Mouse (Mus musculus) midbrain, embryonic 13.5 days (tissue): Measurements from ENCODE around the gene Gm6803. TPM values are rescaled to one million over a fixed set of nuclear protein-coding genes. Genes with fewer than 3 reads are reported as not detected.
"Not testable (repeated sequence)": the region's sequence is repeated elsewhere in the genome, so short reads cannot be mapped to it uniquely, and the experiment has no call there.

Experiments
- ATAC-seq: fragments of 200-750 bp; cut with Nextera tagmentation; 2 replicates; pipeline ENCODE4 v1.8.0; 2017; ENCODE audit warnings: mild to moderate bottlenecking, moderate TSS enrichment, moderate library complexity
- H3K27ac ChIP-seq: fragments of 300-500 bp; sonication (generic); 2 replicates; pipeline ENCODE4 v1.5.1; 2015; ENCODE audit warnings: inconsistent platforms, mild to moderate bottlenecking, moderate library complexity
- H3K27me3 ChIP-seq: fragments of 300-500 bp; sonication (generic); 2 replicates; pipeline ENCODE4 v1.6.1; 2015; ENCODE audit warnings: mild to moderate bottlenecking, inconsistent platforms
- H3K36me3 ChIP-seq: fragments of 300-500 bp; sonication (generic); 2 replicates; pipeline ENCODE4 v1.6.1; 2015; ENCODE audit warnings: mild to moderate bottlenecking, inconsistent platforms
- H3K4me1 ChIP-seq: fragments of 300-500 bp; sonication (generic); replicated peaks from 2 replicates; pipeline ENCODE4 v1.6.1; 2015; ENCODE audit warnings: inconsistent platforms
- H3K4me2 ChIP-seq: fragments of 300-500 bp; sonication (generic); replicated peaks from 2 replicates; pipeline ENCODE4 v1.6.1; 2015; ENCODE audit warnings: moderate library complexity, mild to moderate bottlenecking, inconsistent platforms
- H3K4me3 ChIP-seq: fragments of 300-500 bp; sonication (generic); replicated peaks from 2 replicates; pipeline ENCODE4 v1.5.1; 2015; ENCODE audit warnings: mild to moderate bottlenecking, inconsistent platforms
- H3K9ac ChIP-seq: fragments of 300-500 bp; sonication (generic); replicated peaks from 2 replicates; pipeline ENCODE4 v1.6.1; 2015; ENCODE audit warnings: mild to moderate bottlenecking, inconsistent platforms
- H3K9me3 ChIP-seq: fragments of 300-500 bp; sonication (generic); 2 replicates; pipeline ENCODE4 v1.6.1; 2016; ENCODE audit warnings: mild to moderate bottlenecking, inconsistent platforms
- WGBS: fragments of 180-500 bp; shearing (Covaris S2); methylation state at CpG from one replicate; pipeline ENCODE4 v1.1.7; 2015; 5-methylcytosine and 5-hydroxymethylcytosine counted together
- polyA plus RNA-seq: library from polyadenylated mRNA; unstranded; fragments of >200 nt; fragmentation: Nextera tagmentation; extraction: Ambion mirVana; gene quantifications from 2 replicates; pipeline ENCODE4 v1.2.1, GENCODE M21; 2015

Gm6803 gene
- polyA plus RNA-seq: not detected in 2 replicates

DNA sequence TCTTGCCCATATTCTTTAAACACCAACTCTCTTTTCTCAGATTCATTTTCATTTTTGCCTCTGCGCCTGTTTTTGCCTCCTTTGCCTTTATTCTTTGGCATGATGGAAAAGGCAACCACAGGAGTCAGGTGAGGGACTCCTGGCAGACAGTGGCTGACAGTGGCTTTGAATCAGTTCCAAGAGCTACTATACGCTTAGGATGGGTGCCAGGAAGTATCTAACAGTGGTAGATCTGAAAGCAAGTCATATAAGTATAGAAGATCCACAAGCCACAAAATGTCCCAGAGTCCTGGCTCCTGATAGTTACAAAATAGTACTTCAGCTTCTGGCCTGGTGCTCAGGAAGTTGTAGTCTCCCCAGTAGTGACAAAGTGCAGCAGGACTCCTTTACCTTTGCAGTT is at the start of gene Gm6803:
Gene Gm6803, minus strand, starts transcription at position 101 of the 400 bp plus-strand sequence.
- H3K27me3 ChIP-seq, H3K36me3 ChIP-seq, H3K9me3 ChIP-seq, H3K27ac ChIP-seq, ATAC-seq, H3K4me2 ChIP-seq, H3K4me3 ChIP-seq, H3K4me1 ChIP-seq, H3K9ac ChIP-seq: not testable (repeated sequence)
- 84% methylated on average over 2 of the region's 2 CpGs for WGBS

DNA sequence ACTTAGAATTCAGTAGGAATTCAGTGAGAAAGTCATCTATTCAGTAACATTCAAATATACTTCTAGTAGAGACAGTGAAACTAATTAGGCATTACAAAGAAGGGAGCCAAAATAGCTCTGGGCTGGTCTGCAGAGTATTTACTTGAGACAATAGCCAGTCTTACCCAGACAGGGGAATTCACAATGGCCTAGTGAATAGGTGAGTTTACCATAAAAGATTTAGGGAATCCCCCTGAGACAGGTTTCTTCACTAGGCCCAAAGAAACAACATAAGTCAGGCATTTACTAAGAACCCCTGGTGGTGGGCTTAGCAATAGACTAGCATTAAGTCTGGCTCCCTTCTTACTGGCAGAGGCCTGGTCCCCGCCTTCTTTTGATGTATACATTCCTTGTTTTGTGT is 26.7 kb upstream of the Gm6803 start:
- H3K4me1 ChIP-seq, H3K4me2 ChIP-seq: not testable (repeated sequence)
- WGBS: 53% methylated on average over 1 of the region's 1 CpGs

DNA sequence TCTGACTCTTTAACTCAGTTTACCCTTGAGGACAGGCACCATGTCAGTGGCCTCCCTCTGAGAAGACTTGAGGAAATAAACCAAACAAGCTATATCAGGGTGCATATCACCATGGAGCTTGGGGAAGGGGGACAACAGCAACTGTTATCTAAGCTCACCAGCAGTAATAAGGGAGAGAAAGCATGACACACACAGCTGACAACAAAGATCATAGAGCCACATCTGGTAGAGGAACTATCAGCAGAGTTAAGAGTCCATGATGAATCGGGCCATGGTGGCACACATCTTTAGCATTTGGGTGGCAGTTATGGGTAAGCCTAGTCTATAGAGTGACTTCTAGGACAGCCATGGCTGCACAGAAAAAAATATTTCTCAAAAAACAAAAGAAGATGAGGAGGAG is 21.1 kb upstream of the Gm6803 start:
- H3K9me3 ChIP-seq, H3K36me3 ChIP-seq, H3K27ac ChIP-seq, H3K27me3 ChIP-seq, H3K9ac ChIP-seq, H3K4me1 ChIP-seq, H3K4me3 ChIP-seq, H3K4me2 ChIP-seq, ATAC-seq: not testable (repeated sequence)
- WGBS: 100% methylated on average over 1 of the region's 1 CpGs

More for the DNA sequence above, 26.7 kb upstream of the Gm6803 start:
- H3K4me3 ChIP-seq, H3K36me3 ChIP-seq, H3K27ac ChIP-seq, ATAC-seq, H3K27me3 ChIP-seq, H3K9me3 ChIP-seq, H3K9ac ChIP-seq: not testable (repeated sequence)

DNA sequence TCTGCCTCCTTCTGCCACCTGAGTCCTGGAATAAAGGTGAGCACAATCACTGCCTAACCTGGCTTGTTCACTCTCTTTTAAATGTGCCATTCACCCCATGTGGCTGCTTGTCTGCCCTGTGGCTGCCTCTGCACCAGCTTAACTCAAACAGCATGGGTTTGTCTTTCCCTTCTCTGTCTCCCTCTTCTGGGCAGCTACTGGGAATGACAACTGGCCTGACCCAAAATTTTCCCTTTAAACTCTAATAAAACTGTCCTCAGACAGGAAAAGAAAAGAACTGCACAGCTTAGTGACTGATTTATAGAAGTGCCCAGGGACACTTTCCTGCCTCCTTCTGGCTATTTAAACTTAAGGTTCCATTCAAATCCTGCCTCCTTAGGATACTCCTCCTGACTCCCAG is 20.5 kb upstream of the Gm6803 start:
- not testable (repeated sequence) for H3K4me2 ChIP-seq, H3K27ac ChIP-seq, H3K27me3 ChIP-seq, H3K36me3 ChIP-seq, ATAC-seq, H3K4me3 ChIP-seq, H3K9ac ChIP-seq, H3K4me1 ChIP-seq, H3K9me3 ChIP-seq

DNA sequence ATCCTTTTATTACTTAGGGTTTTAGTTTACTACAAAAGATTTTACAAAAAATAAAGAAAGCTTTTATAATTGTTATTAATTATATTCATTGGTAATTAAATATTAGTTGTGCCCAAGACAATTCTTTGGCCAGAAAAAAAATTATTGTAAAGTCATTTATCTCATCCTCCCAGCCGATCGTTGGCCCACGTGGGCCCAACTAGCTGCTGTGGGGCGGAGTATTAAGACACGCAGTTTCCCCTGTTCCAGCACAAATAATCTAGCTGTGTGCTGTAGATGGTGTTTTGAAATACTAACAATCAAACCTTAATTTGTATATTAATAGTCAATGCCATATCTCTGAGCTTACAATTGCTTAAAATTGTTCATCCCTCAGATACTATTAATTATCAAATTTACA is 13.7 kb upstream of the Gm6803 start:
- ATAC-seq, H3K9me3 ChIP-seq, H3K36me3 ChIP-seq, H3K27ac ChIP-seq, H3K4me1 ChIP-seq, H3K27me3 ChIP-seq, H3K9ac ChIP-seq, H3K4me3 ChIP-seq, H3K4me2 ChIP-seq: not testable (repeated sequence)
- WGBS: 97% methylated on average over 5 of the region's 5 CpGs

DNA sequence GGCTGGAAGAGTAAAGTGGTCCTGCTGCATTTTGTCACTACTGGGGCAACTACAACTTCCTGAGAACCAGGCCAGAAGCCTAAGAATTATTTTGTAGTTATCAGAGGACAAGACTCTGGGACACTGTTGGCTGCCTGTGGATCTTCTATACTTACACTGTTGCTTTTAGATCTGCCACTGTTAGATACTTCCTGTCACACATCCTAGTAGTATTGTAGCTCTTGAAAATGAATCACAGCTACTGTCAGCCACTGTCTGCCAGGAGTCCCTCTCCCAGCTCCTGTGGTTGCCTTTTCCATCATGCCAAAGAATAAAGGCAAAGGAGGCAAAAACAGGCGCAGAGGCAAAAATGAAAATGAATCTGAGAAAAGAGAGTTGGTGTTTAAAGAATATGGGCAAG is 8.1 kb upstream of the Gm6803 start, which contains the start of gene Gm2056:
Gene Gm2056, plus strand, starts transcription at position 301 of the 400 bp plus-strand sequence.
- H3K4me2 ChIP-seq, H3K4me1 ChIP-seq, H3K27me3 ChIP-seq, H3K9me3 ChIP-seq, H3K27ac ChIP-seq, H3K36me3 ChIP-seq, ATAC-seq, H3K4me3 ChIP-seq, H3K9ac ChIP-seq: not testable (repeated sequence)
- WGBS: 64% methylated on average over 1 of the region's 1 CpGs

DNA sequence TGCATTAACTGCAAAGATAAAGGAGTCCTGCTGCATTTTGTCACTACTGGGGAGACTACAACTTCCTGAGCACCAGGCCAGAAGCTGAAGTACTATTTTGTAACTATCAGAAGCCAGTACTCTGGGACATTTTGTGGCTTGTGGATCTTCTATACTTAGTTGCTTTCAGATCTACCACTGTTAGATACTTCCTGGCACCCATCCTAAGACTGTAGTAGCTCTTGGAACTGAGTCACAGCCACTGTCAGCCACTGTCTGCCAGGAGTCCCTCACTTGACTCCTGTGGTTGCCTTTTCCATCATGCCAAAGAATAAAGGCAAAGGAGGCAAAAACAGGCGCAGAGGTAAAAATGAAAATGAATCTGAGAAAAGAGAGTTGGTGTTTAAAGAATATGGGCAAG is 7.0 kb downstream of the Gm6803 start, which contains the start of gene Gm2075:
Gene Gm2075, plus strand, starts transcription at position 301 of the 400 bp plus-strand sequence.
- H3K4me2 ChIP-seq, H3K27ac ChIP-seq, H3K4me1 ChIP-seq, H3K4me3 ChIP-seq, ATAC-seq, H3K9me3 ChIP-seq, H3K27me3 ChIP-seq, H3K36me3 ChIP-seq, H3K9ac ChIP-seq: not testable (repeated sequence)
- 100% methylated on average over 1 of the region's 1 CpGs for WGBS

DNA sequence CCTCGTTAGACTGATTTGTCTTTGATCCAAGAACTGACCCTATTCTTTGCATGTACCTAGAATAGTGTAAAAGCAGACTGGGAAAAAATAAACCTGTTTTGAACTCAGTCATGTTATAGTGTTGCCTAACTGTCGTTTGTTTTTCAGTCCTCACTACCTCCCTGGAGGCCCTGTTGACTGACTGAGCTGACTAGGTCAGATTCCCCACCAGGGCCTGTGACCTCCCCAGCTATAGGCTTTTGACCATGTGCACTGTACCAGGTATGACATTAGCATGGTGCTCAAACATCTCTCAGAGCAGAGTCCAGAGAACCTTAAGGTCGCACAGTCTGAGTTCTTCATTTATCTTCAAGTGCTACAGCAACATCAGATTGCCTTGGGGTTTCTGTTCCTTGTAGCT is 14.5 kb downstream of the Gm6803 start:
- not testable (repeated sequence) for ATAC-seq, H3K4me3 ChIP-seq, H3K27ac ChIP-seq, H3K9me3 ChIP-seq, H3K4me2 ChIP-seq, H3K9ac ChIP-seq, H3K27me3 ChIP-seq, H3K36me3 ChIP-seq, H3K4me1 ChIP-seq
- WGBS: 77% methylated on average over 3 of the region's 3 CpGs

DNA sequence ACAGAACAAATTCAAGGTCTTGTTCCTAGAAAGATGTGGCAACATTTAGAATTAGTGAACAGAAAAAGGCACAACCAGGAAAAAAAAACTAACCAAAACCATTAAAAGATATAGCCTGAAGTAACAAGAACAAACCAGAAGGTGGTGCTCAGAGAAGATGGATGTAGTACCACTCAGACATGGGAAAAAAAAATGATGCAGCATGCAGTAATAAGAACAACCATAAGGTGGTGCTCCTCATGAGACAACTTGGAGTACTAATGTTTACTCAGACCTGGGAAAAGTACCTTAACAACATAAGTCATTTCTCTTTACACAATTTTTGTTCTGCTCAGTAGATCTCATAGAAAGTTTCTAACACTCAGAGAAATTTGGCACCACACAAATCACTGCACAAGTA is 34.6 kb downstream of the Gm6803 start:
- H3K9me3 ChIP-seq, H3K36me3 ChIP-seq, ATAC-seq, H3K27me3 ChIP-seq, H3K4me3 ChIP-seq, H3K9ac ChIP-seq, H3K4me2 ChIP-seq, H3K4me1 ChIP-seq, H3K27ac ChIP-seq: not testable (repeated sequence)

Other genes starting within 250 kb of the Gm6803 start
- gene Gm21319, start 243.0 kb downstream of the Gm6803 start, polyA plus RNA-seq: not detected in 2 replicates
- gene Gm21936, start 223.3 kb downstream of the Gm6803 start, polyA plus RNA-seq: not detected in 2 replicates
- gene BB287469, start 202.2 kb downstream of the Gm6803 start, polyA plus RNA-seq: not detected in 2 replicates
- gene Gm2001, start 176.4 kb downstream of the Gm6803 start, polyA plus RNA-seq: not detected in 2 replicates
- gene Gm2016, start 144.7 kb downstream of the Gm6803 start, polyA plus RNA-seq: not detected in 2 replicates
- gene Gm2022, start 123.4 kb downstream of the Gm6803 start, polyA plus RNA-seq: not detected in 2 replicates
- gene Gm2035, start 98.9 kb downstream of the Gm6803 start, polyA plus RNA-seq: not detected in 2 replicates
- gene Gm2042, start 64.7 kb downstream of the Gm6803 start, polyA plus RNA-seq: not detected in 2 replicates
- not detected in 2 replicates for gene Gm2075, start 6.9 kb downstream of the Gm6803 start, polyA plus RNA-seq
- not detected in 2 replicates for gene Gm2056, start 8.2 kb upstream of the Gm6803 start, polyA plus RNA-seq
- not detected in 2 replicates for gene Gm16368, start 64.9 kb upstream of the Gm6803 start, polyA plus RNA-seq
- gene Gm10436, start 163.3 kb upstream of the Gm6803 start, polyA plus RNA-seq: not detected in 2 replicates
- gene Gm8332, start 231.3 kb upstream of the Gm6803 start, polyA plus RNA-seq: not detected in 2 replicates